Mouse (Mus musculus): ENCODE results near the gene Colgalt1. TPM values are rescaled to one million over a fixed set of nuclear protein-coding genes. Genes with fewer than 3 reads are reported as not detected.

The Colgalt1 gene
- total RNA-seq, 2 experiments from 2014 or later: 33.0 to 35.6 TPM

GRCm38 (mm10) chr8:71625088-71625487 lies 14.3 kb downstream of the Colgalt1 start:
- no peak for DNase-seq
- intact Hi-C loops (cut with DNase I): no loop called here

GRCm38 (mm10) chr8:71626753-71627152 lies 16.0 kb downstream of the Colgalt1 start:
- intact Hi-C loops (cut with DNase I): no loop called here
- DNase-seq: no peak

- intact Hi-C loops (cut with DNase I): no loop called here
- no peak for DNase-seq
These were observed 16.7 kb downstream of the Colgalt1 start for GRCm38 (mm10) chr8:71627265-71628099.

GRCm38 (mm10) chr8:71628396-71629095 lies 17.7 kb downstream of the Colgalt1 start:
- no peak for DNase-seq
- intact Hi-C loops (cut with DNase I): no loop called here

GRCm38 (mm10) chr8:71629096-71629697 lies 18.4 kb downstream of the Colgalt1 start:
- intact Hi-C loops (cut with DNase I): no loop called here
- DNase-seq: peak; percentile 89 to 94

GRCm38 (mm10) chr8:71629781-71630212 lies 19.0 kb downstream of the Colgalt1 start:
- intact Hi-C loops (cut with DNase I): loop anchor here (5.0 kb wide), 1 partner anchor 32 kb away; the partner anchor contains the start of gene Fam129c
- DNase-seq: no peak

GRCm38 (mm10) chr8:71630761-71631160 lies 20.0 kb downstream of the Colgalt1 start:
- intact Hi-C loops (cut with DNase I): loop anchor here (5.0 kb wide), 1 partner anchor 33 kb away; the partner anchor contains the start of gene Fam129c
- DNase-seq: no peak

GRCm38 (mm10) chr8:71631897-71632296 lies 21.1 kb downstream of the Colgalt1 start:
- intact Hi-C loops (cut with DNase I): loop anchor here (2.0 to 5.0 kb wide), 2 partner anchors 35 to 73 kb away; partner anchors contain the start of genes Fam129c and Tmem221
- no peak for DNase-seq

GRCm38 (mm10) chr8:71633164-71633563 lies 22.4 kb downstream of the Colgalt1 start:
- intact Hi-C loops (cut with DNase I): loop anchor here (2.0 to 5.0 kb wide), 2 partner anchors 36 to 74 kb away; partner anchors contain the start of genes Fam129c and Tmem221

GRCm38 (mm10) chr8:71633981-71634667 lies 23.3 kb downstream of the Colgalt1 start:
- intact Hi-C loops (cut with DNase I): loop anchor here (2.0 to 5.0 kb wide), 2 partner anchors 37 to 75 kb away; partner anchors contain the start of genes Fam129c and Tmem221
- DNase-seq: no peak

More at GRCm38 (mm10) chr8:71633164-71633563, 22.4 kb downstream of the Colgalt1 start:
- DNase-seq: peak; percentile 54 to 55

GRCm38 (mm10) chr8:71637149-71638095 lies 26.6 kb downstream of the Colgalt1 start:
- DNase-seq: no peak
- intact Hi-C loops (cut with DNase I): no loop called here

- DNase-seq: no peak
- intact Hi-C loops (cut with DNase I): no loop called here
These were observed 27.5 kb downstream of the Colgalt1 start for GRCm38 (mm10) chr8:71638321-71638720.

GRCm38 (mm10) chr8:71639318-71639717 lies 28.5 kb downstream of the Colgalt1 start:
- intact Hi-C loops (cut with DNase I): no loop called here
- DNase-seq: no peak

- no peak for DNase-seq
- intact Hi-C loops (cut with DNase I): no loop called here
These were observed 34.7 kb downstream of the Colgalt1 start for GRCm38 (mm10) chr8:71645510-71645909.

- intact Hi-C loops (cut with DNase I): no loop called here
- DNase-seq: no peak
These were observed 43.8 kb downstream of the Colgalt1 start for GRCm38 (mm10) chr8:71654600-71654999.

GRCm38 (mm10) chr8:71657816-71658215 lies 47.0 kb downstream of the Colgalt1 start:
- intact Hi-C loops (cut with DNase I): no loop called here
- no peak for DNase-seq

- no peak for DNase-seq
- intact Hi-C loops (cut with DNase I): no loop called here
These were observed 47.8 kb downstream of the Colgalt1 start for GRCm38 (mm10) chr8:71658515-71659049.

GRCm38 (mm10) chr8:71659751-71660150 lies 49.0 kb downstream of the Colgalt1 start:
- intact Hi-C loops (cut with DNase I): loop anchor here (2.0 to 5.0 kb wide), 3 partner anchors 63 to 217 kb away; partner anchors contain the start of gene Fam129c
- no peak for DNase-seq

Measured in gastrocnemius, postnatal 36 days (tissue).